Mouse (Mus musculus) myocyte (in vitro differentiated cells): ENCODE results near the gene Arhgap21.

ENCODE experiments used
- E2F4 ChIP-seq: IDR thresholded peaks from one replicate; pipeline ENCODE4 v1.6.1; 2011; ENCODE audit warnings: mild to moderate bottlenecking, control low read depth, moderate library complexity; ENCODE audit not compliant: insufficient read depth
- MAX ChIP-seq: IDR thresholded peaks from one replicate; pipeline ENCODE4 v1.6.1; 2011; ENCODE audit warnings: low read depth, mild to moderate bottlenecking, control low read depth
- POLR2A ChIP-seq: IDR thresholded peaks from one replicate; pipeline ENCODE4 v1.6.1; 2011; ENCODE audit warnings: low read depth, mild to moderate bottlenecking, control low read depth, moderate library complexity; ENCODE audit not compliant: insufficient read length
- TCF12 ChIP-seq: IDR thresholded peaks from one replicate; pipeline ENCODE4 v1.6.1; 2011; ENCODE audit warnings: mild to moderate bottlenecking, control low read depth; ENCODE audit not compliant: poor library complexity, insufficient read depth, severe bottlenecking
- USF1 ChIP-seq: IDR thresholded peaks from one replicate; pipeline ENCODE4 v1.6.1; 2011; ENCODE audit warnings: low read depth, mild to moderate bottlenecking, control low read depth, moderate library complexity

DNA sequence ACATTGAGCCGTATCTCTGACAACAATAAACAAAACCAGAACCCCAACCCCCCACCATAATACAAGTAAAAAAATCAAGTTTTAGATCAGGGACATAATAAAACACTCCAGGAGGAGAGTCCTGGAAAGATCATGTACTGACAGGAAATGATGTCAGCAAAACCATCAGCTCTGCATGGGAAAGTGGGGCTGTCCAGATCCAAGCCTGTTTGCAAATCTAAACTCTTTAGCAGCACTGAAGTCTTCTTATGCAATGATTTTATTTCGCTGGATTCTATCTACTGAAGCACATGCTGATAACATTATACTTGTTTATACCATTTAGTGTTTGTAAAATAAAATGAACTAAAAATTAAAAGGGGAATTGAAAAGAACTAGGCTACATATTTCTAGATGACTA, 104.1 kb downstream of the Arhgap21 start:
- no peak for TF ChIP-seq TCF12
- TF ChIP-seq USF1, result no peak
- no peak for TF ChIP-seq MAX
- no peak for TF ChIP-seq E2F4
- no peak for TF ChIP-seq POLR2A
